Mouse (Mus musculus): ENCODE data around the gene Tm2d1. TPM values are rescaled to one million over a fixed set of nuclear protein-coding genes. Genes with fewer than 3 reads are reported as not detected.

The Tm2d1 gene
- total and polyA plus RNA-seq, 3 experiments, result 14.9 to 25.7 TPM; not detected in 1

GRCm38 (mm10) chr4:98318769-98319168 lies 64.3 kb downstream of the Tm2d1 start:
- DNase-seq (ENCODE audit: low read depth, low spot score), result no peak
- no peak for TF ChIP-seq HCFC1 (IDR thresholded peaks at IDR 0.05; ENCODE audit: low read depth, low read length)
- no peak for TF ChIP-seq TBP (IDR thresholded peaks at IDR 0.05; ENCODE audit: low read depth, low read length)
- no peak overlapping the region for H3K4me3 ChIP-seq (ENCODE audit: control insufficient read depth in 1 of 2, insufficient read depth in 1 of 2, low read depth in 2 of 2, low read length in 2 of 2)
- no peak overlapping the region for H3K9ac ChIP-seq (ENCODE audit: control insufficient read depth, low read depth, low read length, poor library complexity, severe bottlenecking)
- H3K79me2 ChIP-seq (ENCODE audit: control insufficient read depth, insufficient read depth, low read length, poor library complexity), result no peaks in the 10 kb centered on the region
- H3K9me3 ChIP-seq (replicated peaks; ENCODE audit: insufficient read depth, low read length), result no peaks in the 10 kb centered on the region
- no peaks in the 10 kb centered on the region; a peak in 1 of 4 replicates for H3K27me3 ChIP-seq (ENCODE audit: control insufficient read depth in 1 of 2, insufficient read depth in 2 of 2, low read length in 2 of 2)
- H3K36me3 ChIP-seq (ENCODE audit: control insufficient read depth in 1 of 2, insufficient read depth in 2 of 2, low read length in 2 of 2), result no peaks in the 10 kb centered on the region; a peak in 1 of 4 replicates
- H3K27ac ChIP-seq (ENCODE audit: control insufficient read depth, low read depth, low read length), result no peak overlapping the region
- H3K4me1 ChIP-seq (ENCODE audit: control insufficient read depth in 1 of 2, insufficient read depth in 2 of 2, low read length in 2 of 2), result no peaks in the 10 kb centered on the region; a peak in 1 of 4 replicates

- TF ChIP-seq NELFE (IDR thresholded peaks at IDR 0.05; ENCODE audit: low read depth, low read length) (no peak), ZC3H11A (IDR thresholded peaks at IDR 0.05; ENCODE audit: low read depth, low read length) (no peak), CHD1 (IDR thresholded peaks at IDR 0.05; ENCODE audit: low read depth, low read length) (no peak), SIN3A (IDR thresholded peaks at IDR 0.05; ENCODE audit: low read length) (no peak), GABPA (IDR thresholded peaks at IDR 0.05; ENCODE audit: low read depth, low read length) (no peak), ELF1 (IDR thresholded peaks at IDR 0.05; ENCODE audit: low read depth, low read length) (no peak), EP300 (IDR thresholded peaks at IDR 0.05; ENCODE audit: low read depth in 1 of 2, low read length in 2 of 2) (no peak), TBP (IDR thresholded peaks at IDR 0.05; ENCODE audit: low read depth, low read length) (no peak)
- Histone ChIP-seq H3K4me1 (ENCODE audit: control insufficient read depth in 1 of 2, insufficient read depth in 2 of 2, low read length in 2 of 2) (no peaks in the 10 kb centered on the region; a peak in 1 of 4 replicates), H3K36me3 (ENCODE audit: control insufficient read depth in 1 of 2, insufficient read depth in 2 of 2, low read length in 2 of 2) (no peaks in the 10 kb centered on the region; a peak in 1 of 4 replicates), H3K27me3 (ENCODE audit: control insufficient read depth in 1 of 2, insufficient read depth in 2 of 2, low read length in 2 of 2) (no peaks in the 10 kb centered on the region; a peak in 1 of 4 replicates), H3K9me3 (replicated peaks; ENCODE audit: insufficient read depth, low read length) (no peaks in the 10 kb centered on the region), H3K27ac (ENCODE audit: control insufficient read depth, low read depth, low read length) (no peak overlapping the region), H3K79me2 (ENCODE audit: control insufficient read depth, insufficient read depth, low read length, poor library complexity) (no peaks in the 10 kb centered on the region), H3K9ac (ENCODE audit: control insufficient read depth, low read depth, low read length, poor library complexity, severe bottlenecking) (no peak overlapping the region), H3K4me3 (ENCODE audit: control insufficient read depth in 1 of 2, insufficient read depth in 1 of 2, low read depth in 2 of 2, low read length in 2 of 2) (no peak overlapping the region)
- DNase-seq (ENCODE audit: low read depth, low spot score), result no peak
Observed at GRCm38 (mm10) chr4:98317149-98317548, 66.0 kb downstream of the Tm2d1 start.

Other genes with a start within 250 kb of the Tm2d1 start
- gene Patj, start 12.5 kb upstream of the Tm2d1 start, total RNA-seq (2012; rRNA removed), result 0.39 and 0.46 TPM in 2 replicates
- under 1 TPM in 1 of 2 experiments, not detected in 1; 0.19 TPM for gene Patj, start 12.5 kb upstream of the Tm2d1 start, polyA plus RNA-seq (2012; ENCODE audit: insufficient read depth in 1 of 2, insufficient read length in 2 of 2, low read depth in 1 of 2, low replicate concordance in 2 of 2, missing spikeins in 1 of 2)